Comparison of ENCODE assay signal across 19 mouse cellular contexts in genomic region chr6:56048580-56048979, GRCm38 (mm10). TPM values are rescaled to one million over a fixed set of nuclear protein-coding genes. Genes with fewer than 3 reads are reported as not detected.
A peak's percentile ranks its signal among the peaks of the same experiment; 100 is the strongest.
DNase-seq lines count a peak whose midpoint lies in the region; ATAC-seq and TF ChIP-seq lines count a peak whose summit lies in the region.
"Had no signal": no experiment of that assay in that cellular context is flagged by ENCODE, and none has a peak within 500 bp of the region (broad histone marks: within the 10 kb centered on the region; RNA-seq: fewer than 3 reads in every experiment).

No protein-coding gene starts in this region.

- H3K9me3 ChIP-seq in forebrain, postnatal 0 days (ENCODE audit: low read length) = no peaks in the 10 kb centered on the region
- no peaks in the 10 kb centered on the region for H3K9me3 ChIP-seq in forebrain, embryonic 12.5 days
- no peaks in the 10 kb centered on the region for H3K9me3 ChIP-seq in midbrain, embryonic 11.5 days (ENCODE audit: control insufficient read depth, low read length)
- no peaks in the 10 kb centered on the region for H3K9me3 ChIP-seq in midbrain, postnatal 0 days (ENCODE audit: low read length)
- H3K9me3 ChIP-seq: embryonic facial prominence, embryonic 15.5 days; G1E; intestine, embryonic 15.5 days had no signal

- intact Hi-C loops in gastrocnemius, postnatal 36 days (cut with DNase I) = no loop called here

- no peak for DNase-seq in forebrain, postnatal 0 days
- peak; percentile 66 for DNase-seq in midbrain, embryonic 11.5 days (ENCODE audit: low spot score, missing footprints)
- no peak for DNase-seq in midbrain, postnatal 0 days (ENCODE audit: low spot score)
- DNase-seq in R1 (ENCODE audit: low read depth, low spot score) = peak; percentile 8
- DNase-seq in cerebellum, adult 11 months = no peak
- DNase-seq in gastrocnemius, postnatal 36 days = no peak
- DNase-seq: gastrocnemius, postnatal 14 days; kidney, adult 18-20 months had no signal

- no peaks in the 10 kb centered on the region for H3K27me3 ChIP-seq in forebrain, postnatal 0 days (ENCODE audit: insufficient read depth, low read length)
- H3K27me3 ChIP-seq in forebrain, embryonic 12.5 days = no peaks in the 10 kb centered on the region
- no peaks in the 10 kb centered on the region for H3K27me3 ChIP-seq in midbrain, embryonic 11.5 days (ENCODE audit: control insufficient read depth, insufficient read depth, low read length)
- no peaks in the 10 kb centered on the region for H3K27me3 ChIP-seq in midbrain, postnatal 0 days (ENCODE audit: insufficient read depth, low read length)
- H3K27me3 ChIP-seq: embryonic facial prominence, embryonic 15.5 days; hindbrain, embryonic 12.5 days; intestine, embryonic 15.5 days had no signal

- 84% methylated on average over 3 of the region's 3 CpGs for whole genome bisulfite sequencing in forebrain, postnatal 0 days
- WGBS in forebrain, embryonic 12.5 days = 89% methylated on average over 3 of the region's 3 CpGs
- WGBS in midbrain, embryonic 11.5 days = 86% methylated on average over 3 of the region's 3 CpGs
- 90% methylated on average over 3 of the region's 3 CpGs for WGBS in midbrain, postnatal 0 days

- no peaks in the 10 kb centered on the region for H3K36me3 ChIP-seq in forebrain, postnatal 0 days (ENCODE audit: insufficient read depth)
- no peaks in the 10 kb centered on the region for H3K36me3 ChIP-seq in forebrain, embryonic 12.5 days (replicated peaks)
- H3K36me3 ChIP-seq in midbrain, embryonic 11.5 days (ENCODE audit: control insufficient read depth, insufficient read depth, low read length) = no peaks in the 10 kb centered on the region
- H3K36me3 ChIP-seq in midbrain, postnatal 0 days (ENCODE audit: insufficient read depth, low read length) = no peaks in the 10 kb centered on the region
- H3K36me3 ChIP-seq: embryonic facial prominence, embryonic 15.5 days; G1E; hindbrain, embryonic 12.5 days; intestine, embryonic 15.5 days had no signal

- no peak overlapping the region for H3K9ac ChIP-seq in forebrain, postnatal 0 days
- H3K9ac ChIP-seq in forebrain, embryonic 12.5 days = no peak overlapping the region
- H3K9ac ChIP-seq in midbrain, embryonic 11.5 days (ENCODE audit: low read length) = no peak overlapping the region
- no peak overlapping the region for H3K9ac ChIP-seq in midbrain, postnatal 0 days (replicated peaks; ENCODE audit: low read length, poor library complexity, severe bottlenecking)
- H3K9ac ChIP-seq: embryonic facial prominence, embryonic 15.5 days; hindbrain, embryonic 12.5 days; intestine, embryonic 15.5 days had no signal

- no peaks in the 10 kb centered on the region for H3K4me1 ChIP-seq in forebrain, postnatal 0 days (ENCODE audit: insufficient read depth)
- no peaks in the 10 kb centered on the region for H3K4me1 ChIP-seq in forebrain, embryonic 12.5 days
- no peaks in the 10 kb centered on the region for H3K4me1 ChIP-seq in midbrain, embryonic 11.5 days (ENCODE audit: control insufficient read depth, insufficient read depth, low read length)
- H3K4me1 ChIP-seq in midbrain, postnatal 0 days (ENCODE audit: insufficient read depth, low read length) = no peaks in the 10 kb centered on the region
- H3K4me1 ChIP-seq: embryonic facial prominence, embryonic 15.5 days; hindbrain, embryonic 12.5 days; intestine, embryonic 15.5 days had no signal

- H3K4me3 ChIP-seq in forebrain, postnatal 0 days (ENCODE audit: low read depth, low read length) = no peak overlapping the region
- no peak overlapping the region for H3K4me3 ChIP-seq in forebrain, embryonic 12.5 days (replicated peaks)
- H3K4me3 ChIP-seq in midbrain, embryonic 11.5 days (ENCODE audit: low read depth, low read length) = no peak overlapping the region
- H3K4me3 ChIP-seq in midbrain, postnatal 0 days (ENCODE audit: low read depth, low read length) = no peak overlapping the region
- H3K4me3 ChIP-seq: embryonic facial prominence, embryonic 15.5 days; erythroblast, embryonic 14.5 days; hindbrain, embryonic 12.5 days; intestine, embryonic 15.5 days had no signal

- no peak for TF ChIP-seq CTCF in forebrain, postnatal 0 days (IDR thresholded peaks at IDR 0.05; ENCODE audit: low read depth)
- TF ChIP-seq CTCF in midbrain, postnatal 0 days (IDR thresholded peaks at IDR 0.05) = no peak

- H3K4me2 ChIP-seq in forebrain, postnatal 0 days (ENCODE audit: low read depth) = no peak overlapping the region
- no peak overlapping the region for H3K4me2 ChIP-seq in forebrain, embryonic 12.5 days
- no peak overlapping the region for H3K4me2 ChIP-seq in midbrain, embryonic 11.5 days
- no peak overlapping the region for H3K4me2 ChIP-seq in midbrain, postnatal 0 days (ENCODE audit: low read depth, low read length, poor library complexity, severe bottlenecking)
- H3K4me2 ChIP-seq: embryonic facial prominence, embryonic 15.5 days; hindbrain, embryonic 12.5 days; intestine, embryonic 15.5 days had no signal

- 0 out of 2 replicates have a peak overlapping the region, but pooled peaks have one; percentile 21 for H3K27ac ChIP-seq in forebrain, postnatal 0 days (ENCODE audit: low read depth, low read length)
- no peak overlapping the region for H3K27ac ChIP-seq in forebrain, embryonic 12.5 days
- no peak overlapping the region for H3K27ac ChIP-seq in midbrain, embryonic 11.5 days (ENCODE audit: low read depth, low read length)
- H3K27ac ChIP-seq in midbrain, postnatal 0 days (ENCODE audit: low read depth, low read length) = no peak overlapping the region
- H3K27ac ChIP-seq: embryonic facial prominence, embryonic 15.5 days; hindbrain, embryonic 12.5 days; intestine, embryonic 15.5 days had no signal

- ATAC-seq in forebrain, postnatal 0 days = peak; percentile 55; the same call in 1 of the 2 replicates
- no peak for ATAC-seq in forebrain, embryonic 12.5 days (ENCODE audit: low FRiP score)
- no peak for ATAC-seq in midbrain, embryonic 11.5 days (ENCODE audit: low FRiP score)
- no peak for ATAC-seq in midbrain, postnatal 0 days (ENCODE audit: low FRiP score)
- ATAC-seq: activated CD4-positive, CD25-positive, alpha-beta regulatory T cell, adult 4 months; intestine, embryonic 15.5 days had no signal

RNA-seq across cellular contexts. Expression of gene Ppp1r17, which starts 31.3 kb away (rescaled TPM):
- 1.2 and 2.4 TPM in 2 replicates for total RNA-seq in forebrain, postnatal 0 days (2014; rRNA removed)
- 0.98 and 2.5 TPM in 2 replicates for polyA plus RNA-seq in forebrain, postnatal 0 days (2015; fragmentation: Nextera tagmentation; extraction: Ambion mirVana)
- 5.7 and 5.8 TPM in 2 replicates for polyA plus RNA-seq in forebrain, embryonic 12.5 days (2016; fragmentation: Nextera tagmentation; extraction: Ambion mirVana)
- polyA plus RNA-seq in midbrain, embryonic 11.5 days (2014; fragmentation: Nextera tagmentation; extraction: Ambion mirVana) = 19.2 and 20.1 TPM in 2 replicates
- 0.27 and 0.90 TPM in 2 replicates for total RNA-seq in midbrain, postnatal 0 days (2014; rRNA removed)
- polyA plus RNA-seq in midbrain, postnatal 0 days (2015; fragmentation: Nextera tagmentation; extraction: Ambion mirVana) = 3.4 and 4.6 TPM in 2 replicates
- total RNA-seq in gastrocnemius, postnatal 36 days (2021) = not detected
- total RNA-seq: common myeloid progenitor, adult 5-6 weeks; G1E; gastrocnemius, postnatal 14 days; granulocyte monocyte progenitor cell, adult 5-6 weeks; heart, postnatal 10 days had no signal
- polyA plus RNA-seq: activated CD4-positive, CD25-positive, alpha-beta regulatory T cell, adult 4 months; embryonic facial prominence, embryonic 15.5 days; erythroblast, embryonic 14.5 days; G1E; kidney, embryonic 14.5 days had no signal

Comparison
In these comparisons a context has a peak if more than half of its experiments do, and no peak if none do; other contexts are left out.
1. DNase-seq: peak in midbrain, embryonic 11.5 days (single experiment) and R1 (single experiment); none in forebrain, postnatal 0 days (single experiment), midbrain, postnatal 0 days (single experiment), cerebellum, adult 11 months (single experiment) and gastrocnemius, postnatal 36 days (0 of 2).